Mouse (Mus musculus): Measurements from ENCODE around the gene Nckap5.

Nckap5 gene

DNA sequence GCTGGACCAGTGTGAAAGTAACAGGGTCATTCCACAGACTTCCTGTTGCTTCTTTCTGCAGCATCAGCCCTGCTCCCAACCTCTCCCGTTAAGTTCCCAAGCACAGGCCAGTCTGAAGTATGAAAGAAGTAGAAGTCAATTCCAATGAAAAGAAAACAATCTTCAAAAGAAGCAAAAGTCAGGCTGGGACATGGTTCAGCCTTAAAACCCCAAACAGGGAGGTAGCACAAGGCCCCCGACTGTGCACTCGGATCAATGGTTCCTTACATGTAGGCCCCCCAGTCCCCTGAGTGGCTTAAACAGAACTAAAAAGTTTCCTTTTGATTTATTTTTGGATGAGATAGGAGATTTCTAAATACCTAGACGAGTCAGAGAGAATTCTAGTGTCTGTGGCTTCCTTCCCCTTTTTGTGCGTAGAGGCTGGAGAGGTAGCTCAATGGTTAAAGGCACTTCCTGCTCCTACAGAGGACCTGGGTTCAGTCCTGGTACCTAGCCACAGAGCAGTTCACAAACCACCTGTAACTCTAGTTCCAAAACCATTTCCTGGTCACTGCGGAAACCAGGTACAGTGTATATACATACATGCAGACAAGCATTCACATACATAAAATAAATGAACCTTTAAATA lies 260.9 kb downstream of the Nckap5 start:
- no peak for ATAC-seq (ENCODE audit: insufficient number of reproducible peaks, low FRiP score, low TSS enrichment)

DNA sequence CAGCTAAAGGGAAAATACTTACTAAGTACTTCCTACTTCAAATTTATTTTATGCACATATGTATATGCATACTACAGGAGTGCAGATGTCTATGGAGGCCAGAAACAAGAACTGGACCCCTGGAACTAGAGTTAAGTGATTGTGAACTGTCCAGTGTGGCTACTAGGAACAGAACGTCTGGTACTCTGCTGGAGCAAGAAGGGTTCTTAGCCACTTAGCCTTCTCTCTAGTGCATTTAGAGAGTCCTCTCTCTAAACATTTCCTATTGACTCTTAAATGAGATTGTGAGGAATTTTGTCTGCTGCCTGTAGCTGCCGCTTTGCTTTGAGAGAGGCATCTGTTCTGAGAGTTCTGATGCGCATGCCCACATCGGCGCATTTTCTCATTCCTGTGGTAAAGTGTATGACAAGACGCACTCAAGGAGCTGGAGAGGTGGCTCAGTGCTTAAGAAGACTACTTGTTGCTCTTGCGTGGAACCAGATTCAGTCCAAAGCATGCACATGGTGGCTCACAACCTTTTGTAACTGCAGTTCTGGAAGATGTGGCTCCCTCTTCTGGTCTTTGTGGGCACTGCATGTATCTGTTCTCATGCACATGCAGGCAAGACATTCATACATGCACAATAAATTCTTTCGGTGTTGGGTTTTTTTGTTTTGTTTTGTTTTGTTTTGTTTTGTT lies 261.9 kb downstream of the Nckap5 start:
- ATAC-seq (ENCODE audit: insufficient number of reproducible peaks, low FRiP score, low TSS enrichment): no peak

DNA sequence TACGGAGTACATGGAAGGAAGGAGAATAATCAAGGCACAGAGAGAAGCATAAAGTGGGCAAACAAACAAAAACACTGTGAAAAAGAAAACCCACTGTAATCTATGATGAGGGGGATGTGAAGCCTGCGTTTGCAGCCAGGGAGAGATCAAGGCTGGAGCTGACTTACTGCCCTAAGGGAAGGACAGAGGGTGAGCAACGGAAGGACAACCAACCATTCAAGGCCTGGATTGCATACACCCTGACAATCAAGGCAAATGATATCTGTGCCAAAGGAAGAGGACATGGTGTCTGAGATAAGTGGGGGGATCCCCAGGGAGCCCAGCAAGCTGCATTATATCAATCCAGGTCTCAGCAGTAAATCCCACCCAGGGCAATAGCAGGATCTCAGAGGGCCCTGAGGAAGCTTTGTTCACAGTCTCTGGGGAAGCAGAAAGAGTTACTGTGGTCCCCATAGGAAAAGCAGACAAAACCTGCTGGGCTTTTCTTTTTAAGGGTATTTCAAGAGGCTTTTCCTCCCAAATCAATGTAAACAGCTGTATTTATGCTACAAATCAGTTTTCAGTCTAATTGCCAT lies 265.4 kb downstream of the Nckap5 start:
- ATAC-seq (ENCODE audit: insufficient number of reproducible peaks, low FRiP score, low TSS enrichment): no peak

DNA sequence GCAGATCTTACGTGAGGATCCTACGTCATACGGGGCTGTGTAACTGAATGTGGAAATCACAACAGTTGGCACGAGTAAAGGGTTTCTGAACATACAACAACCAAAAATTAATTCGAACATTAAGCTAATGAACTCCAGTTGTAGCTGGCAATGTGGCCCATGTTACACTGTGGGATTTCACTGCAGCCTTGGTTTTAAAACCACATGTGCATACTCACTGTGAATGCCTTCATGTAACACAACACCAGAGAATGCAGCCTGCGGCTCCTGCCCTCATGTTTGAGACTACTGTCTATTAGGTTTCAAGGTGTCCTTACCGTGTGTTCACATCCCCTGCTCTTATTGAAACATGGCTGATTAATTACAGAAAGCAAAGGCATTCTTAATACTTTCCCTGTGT lies 269.7 kb downstream of the Nckap5 start:
- no peak for ATAC-seq (ENCODE audit: insufficient number of reproducible peaks, low FRiP score, low TSS enrichment)

DNA sequence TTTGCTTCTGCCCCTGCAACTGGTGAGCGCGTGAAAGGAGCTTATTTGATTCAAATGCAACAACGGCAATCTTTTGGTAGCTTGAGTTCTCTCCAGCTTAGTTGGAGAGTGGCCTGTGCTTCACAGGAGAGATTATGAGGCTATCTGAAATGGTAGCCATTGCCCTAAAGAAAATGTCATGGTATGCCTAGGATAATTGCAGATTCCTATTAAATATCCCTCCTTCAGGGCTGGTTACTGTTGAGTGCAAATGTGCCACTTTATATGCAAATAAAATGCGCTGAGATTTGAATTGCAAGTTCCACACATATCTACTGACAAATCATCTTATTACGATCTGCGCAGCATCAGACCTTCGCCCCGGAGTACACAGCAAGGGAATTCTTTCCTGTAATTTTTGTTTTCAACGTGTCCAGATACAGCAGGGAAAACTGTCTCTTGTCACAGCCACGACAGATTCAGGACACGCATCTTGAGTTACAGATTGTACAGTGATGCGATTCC lies 272.8 kb downstream of the Nckap5 start:
- no peak for ATAC-seq (ENCODE audit: insufficient number of reproducible peaks, low FRiP score, low TSS enrichment)

DNA sequence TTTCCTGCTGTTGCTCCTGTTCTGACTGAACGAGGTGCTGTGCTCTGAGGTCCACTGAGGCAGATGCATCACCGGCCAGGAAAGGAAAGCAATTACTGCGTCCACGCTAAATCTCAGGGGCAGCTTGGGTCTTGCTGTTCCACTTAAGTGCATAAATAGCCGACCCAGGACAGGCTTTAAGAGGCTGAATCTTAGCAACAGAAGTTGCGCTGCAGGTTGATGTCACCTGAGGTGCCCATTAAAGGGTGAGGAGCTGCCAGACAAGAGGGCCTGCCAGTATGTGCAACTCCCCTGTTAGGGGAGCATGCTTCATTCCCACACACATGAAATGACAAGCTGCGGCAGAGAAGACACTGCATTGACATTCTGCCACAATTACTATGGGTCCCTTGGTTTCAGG lies 282.6 kb downstream of the Nckap5 start:
- ATAC-seq (ENCODE audit: insufficient number of reproducible peaks, low FRiP score, low TSS enrichment): no peak

DNA sequence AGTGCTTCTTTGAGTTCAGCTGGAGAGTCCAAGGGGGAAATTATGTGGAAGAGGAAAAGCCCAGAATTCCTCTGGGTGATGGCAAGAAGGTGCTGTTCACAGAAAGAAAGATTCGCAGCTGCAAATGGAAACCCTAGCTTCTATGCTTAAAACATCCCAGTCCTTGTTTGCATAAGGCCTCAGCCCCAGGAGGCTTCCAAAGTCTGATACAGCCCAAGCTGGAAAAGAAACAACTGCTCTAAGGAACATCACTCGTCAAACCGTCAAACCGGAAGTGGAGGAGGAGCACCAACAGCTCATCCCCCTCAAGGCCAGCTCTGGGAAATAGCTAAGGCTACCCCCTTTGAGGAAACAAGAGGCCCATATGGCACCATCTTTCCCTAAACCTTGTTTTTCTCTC lies 286.1 kb downstream of the Nckap5 start:
- no peak for ATAC-seq (ENCODE audit: insufficient number of reproducible peaks, low FRiP score, low TSS enrichment)

DNA sequence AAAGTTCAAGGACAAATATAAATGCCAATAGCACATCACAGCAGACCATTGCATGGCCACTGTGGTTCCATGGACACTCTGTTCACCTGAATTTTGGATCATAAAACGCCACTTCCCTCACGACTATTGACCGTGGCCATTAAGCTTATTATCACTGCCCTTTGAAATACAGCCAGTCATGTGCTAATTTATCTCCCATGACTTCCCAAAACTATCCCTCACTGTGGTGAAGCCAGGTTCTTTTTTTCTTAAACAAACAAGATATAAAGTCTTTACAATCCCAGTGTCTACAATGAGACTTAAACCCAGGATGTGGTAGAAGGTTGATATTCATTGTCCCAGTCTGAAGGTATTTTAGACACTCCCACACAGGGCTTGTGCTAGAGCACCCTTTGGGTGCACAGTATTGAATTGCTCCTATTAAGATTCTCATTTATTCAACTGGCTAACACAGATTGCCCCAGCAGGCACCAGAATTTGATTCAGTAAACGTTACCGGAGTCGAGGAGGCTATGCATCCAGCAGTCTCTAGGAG lies 293.3 kb downstream of the Nckap5 start:
- no peak for ATAC-seq (ENCODE audit: insufficient number of reproducible peaks, low FRiP score, low TSS enrichment)

DNA sequence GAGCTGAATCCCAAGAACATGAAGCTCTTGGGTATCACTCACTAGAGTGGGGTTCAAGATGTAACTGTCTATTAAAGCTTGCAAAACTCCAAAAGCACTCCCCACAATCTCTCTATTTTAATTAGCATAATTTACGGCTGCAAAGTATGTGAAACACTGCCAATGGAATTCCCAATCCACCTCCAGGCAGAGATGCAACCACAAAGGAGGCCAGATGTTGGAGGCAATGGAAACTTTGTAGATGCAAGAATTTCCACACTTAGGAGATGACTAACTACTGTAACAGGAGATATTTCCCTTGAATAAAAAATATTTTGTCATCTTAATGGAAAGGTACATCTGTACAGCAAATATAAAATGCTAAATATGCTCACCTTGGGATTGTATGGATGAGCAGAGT lies 295.1 kb downstream of the Nckap5 start:
- no peak for ATAC-seq (ENCODE audit: insufficient number of reproducible peaks, low FRiP score, low TSS enrichment)

DNA sequence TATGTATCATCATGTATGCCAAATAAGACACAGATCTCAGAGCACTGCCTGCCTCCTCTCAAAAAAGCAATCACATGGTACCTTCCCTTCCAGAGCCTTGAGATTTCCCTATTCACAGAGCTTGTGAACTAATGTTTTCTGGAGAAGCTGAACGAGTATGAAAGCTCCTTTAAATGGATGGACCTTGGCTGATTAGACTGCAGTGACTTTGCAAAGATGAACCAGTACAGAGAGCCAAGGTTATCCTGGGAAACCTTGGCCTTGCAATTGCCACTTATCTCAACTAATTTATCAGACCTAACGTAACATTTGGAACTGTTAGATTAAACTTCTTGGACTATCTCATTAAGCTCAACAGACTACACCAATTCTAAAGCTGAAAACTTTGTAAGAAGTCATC lies 296.6 kb downstream of the Nckap5 start:
- ATAC-seq (ENCODE audit: insufficient number of reproducible peaks, low FRiP score, low TSS enrichment): no peak

DNA sequence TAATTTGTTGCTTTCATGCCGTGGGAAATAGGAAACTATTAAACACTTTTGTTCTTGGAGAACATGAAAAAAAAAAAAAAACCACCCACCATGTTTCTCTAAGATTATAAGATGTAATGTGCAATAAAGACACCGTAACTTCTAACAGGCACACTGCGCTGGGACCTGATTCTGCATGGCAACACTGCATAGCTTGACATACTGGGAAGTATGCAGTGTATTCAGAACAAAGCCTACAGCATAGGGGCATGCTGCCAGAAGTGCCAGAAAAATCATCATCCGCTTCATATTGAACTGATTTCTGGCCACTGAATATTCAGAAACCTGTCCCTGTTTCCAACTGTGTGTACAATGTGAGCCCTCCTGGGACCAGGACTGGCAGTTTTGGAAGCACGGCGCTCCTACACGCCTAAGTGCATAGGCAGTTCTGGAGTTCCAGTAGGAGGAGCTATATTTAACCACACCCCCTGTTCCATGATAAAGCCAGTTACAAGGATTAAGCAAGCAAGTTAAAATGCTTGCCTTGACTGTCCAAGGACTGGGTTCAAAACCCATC lies 302.5 kb downstream of the Nckap5 start:
- no peak for ATAC-seq (ENCODE audit: insufficient number of reproducible peaks, low FRiP score, low TSS enrichment)

DNA sequence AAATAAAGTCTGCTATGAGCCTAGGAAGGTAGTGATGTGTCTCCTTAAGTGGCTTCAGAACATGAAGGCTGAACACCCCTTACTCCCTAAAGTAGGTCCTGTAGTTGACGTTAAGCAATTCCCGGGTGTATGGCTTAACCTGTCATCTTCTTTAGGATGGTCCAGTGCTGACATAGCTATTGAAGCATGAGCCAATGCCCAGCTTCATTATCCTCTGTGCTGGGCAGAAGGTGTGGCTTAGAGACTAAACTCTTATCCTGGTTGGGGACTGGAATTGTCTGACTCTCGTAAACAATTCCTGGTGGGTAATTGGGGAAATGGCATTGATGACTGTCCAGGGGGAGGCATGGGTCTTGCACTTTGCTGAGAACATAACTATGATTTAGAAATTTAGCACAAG lies 312.5 kb downstream of the Nckap5 start:
- no peak for ATAC-seq (ENCODE audit: insufficient number of reproducible peaks, low FRiP score, low TSS enrichment)

DNA sequence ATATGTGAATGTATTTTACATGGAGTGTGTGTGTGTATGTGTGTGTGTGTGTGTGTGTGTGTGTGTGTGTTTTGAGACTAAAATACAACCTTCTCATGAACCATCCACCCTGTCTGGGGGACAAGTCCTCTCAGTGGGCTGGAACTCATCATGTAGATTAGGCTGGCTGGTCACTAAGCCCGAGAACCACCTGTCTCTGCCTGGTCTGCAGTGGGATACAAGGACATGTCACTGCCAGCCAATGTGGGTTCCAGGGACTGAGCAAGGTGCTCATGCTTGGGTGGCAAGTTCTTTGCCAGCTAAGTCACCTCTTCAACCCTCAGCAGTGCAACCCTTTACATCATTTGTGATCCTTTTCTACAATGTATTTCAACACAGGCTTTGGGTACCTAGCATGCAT lies 313.2 kb downstream of the Nckap5 start:
- no peak for ATAC-seq (ENCODE audit: insufficient number of reproducible peaks, low FRiP score, low TSS enrichment)

DNA sequence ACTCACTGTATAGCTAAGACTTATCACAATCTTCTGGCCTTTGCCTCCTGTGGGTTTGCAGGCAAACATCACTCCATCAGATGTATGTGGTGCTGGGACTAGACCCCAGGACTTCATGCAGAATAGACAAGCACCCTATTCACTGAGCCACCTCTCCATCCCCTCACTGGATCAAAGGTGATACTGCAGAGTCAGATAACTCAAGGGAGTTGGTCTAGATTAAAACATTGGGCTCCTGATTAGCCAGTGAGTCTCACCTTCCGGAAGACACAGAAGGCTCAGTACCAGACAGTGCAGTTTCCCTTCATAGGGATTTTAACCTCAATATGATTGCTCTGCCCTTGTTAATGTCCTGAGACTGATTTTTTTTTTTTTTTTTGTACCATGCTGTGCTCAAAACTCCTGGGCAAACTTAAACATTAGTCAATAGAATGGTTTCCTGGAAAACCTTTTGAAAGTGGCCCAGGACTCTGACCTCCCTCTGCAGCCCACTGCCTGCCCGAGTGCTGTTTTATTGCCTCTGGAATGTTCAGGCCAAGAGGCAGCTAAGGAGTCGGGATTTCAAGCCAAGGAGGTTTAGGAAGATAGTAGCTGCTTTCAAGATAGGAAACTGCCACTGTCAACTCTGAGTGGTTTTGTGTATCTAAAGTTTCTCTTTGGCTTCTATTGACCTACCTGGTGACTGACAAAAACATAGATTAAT lies 315.4 kb downstream of the Nckap5 start:
- ATAC-seq (ENCODE audit: insufficient number of reproducible peaks, low FRiP score, low TSS enrichment): no peak

DNA sequence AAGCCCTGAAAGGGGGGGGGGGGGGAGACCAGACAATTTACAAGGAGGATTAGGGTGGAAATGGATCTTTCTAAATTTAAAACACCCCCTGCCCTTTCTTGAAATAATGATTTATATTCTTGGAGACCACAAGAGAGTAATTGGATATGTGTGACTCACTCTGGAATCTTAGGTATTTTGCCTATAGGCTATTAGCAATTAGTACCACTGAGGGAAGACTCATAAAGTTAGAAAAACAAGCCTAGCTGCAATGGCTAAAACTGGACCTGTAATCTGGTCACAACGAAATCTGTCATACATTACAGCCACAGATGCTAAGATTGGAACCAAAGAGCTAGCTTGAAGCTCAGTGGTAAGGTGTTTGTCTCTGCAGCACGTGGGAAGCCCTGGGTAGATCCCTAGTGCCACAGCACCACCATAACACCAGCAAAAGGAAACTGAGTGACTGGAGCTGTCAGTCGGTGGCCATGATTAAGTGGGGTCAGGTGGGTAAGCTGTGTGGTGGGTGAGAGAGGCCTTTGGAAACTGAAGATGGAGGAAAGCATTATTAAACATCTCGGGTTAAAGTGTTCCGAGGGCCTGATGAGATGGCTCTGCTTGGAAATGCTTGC lies 318.7 kb downstream of the Nckap5 start:
- no peak for ATAC-seq (ENCODE audit: insufficient number of reproducible peaks, low FRiP score, low TSS enrichment)

DNA sequence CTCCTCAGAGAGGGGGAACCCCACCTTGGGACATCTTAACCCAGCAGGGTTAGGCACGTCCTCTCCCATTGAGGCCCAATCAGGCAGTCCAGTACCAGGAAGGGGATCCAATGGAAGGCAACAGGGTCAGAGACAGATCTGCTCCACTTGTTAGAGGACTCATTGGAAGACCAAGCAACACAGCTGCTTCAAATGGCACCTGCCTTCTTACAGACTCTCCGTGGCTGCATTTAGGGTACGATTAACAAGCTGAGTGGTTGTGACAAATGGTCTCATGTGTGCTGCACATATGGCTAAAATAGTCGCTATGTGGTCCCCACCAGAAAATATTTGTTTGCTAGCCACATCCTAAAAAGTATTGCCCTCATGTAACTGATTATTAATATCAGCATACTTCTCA lies 325.9 kb downstream of the Nckap5 start:
- no peak for ATAC-seq (ENCODE audit: insufficient number of reproducible peaks, low FRiP score, low TSS enrichment)

DNA sequence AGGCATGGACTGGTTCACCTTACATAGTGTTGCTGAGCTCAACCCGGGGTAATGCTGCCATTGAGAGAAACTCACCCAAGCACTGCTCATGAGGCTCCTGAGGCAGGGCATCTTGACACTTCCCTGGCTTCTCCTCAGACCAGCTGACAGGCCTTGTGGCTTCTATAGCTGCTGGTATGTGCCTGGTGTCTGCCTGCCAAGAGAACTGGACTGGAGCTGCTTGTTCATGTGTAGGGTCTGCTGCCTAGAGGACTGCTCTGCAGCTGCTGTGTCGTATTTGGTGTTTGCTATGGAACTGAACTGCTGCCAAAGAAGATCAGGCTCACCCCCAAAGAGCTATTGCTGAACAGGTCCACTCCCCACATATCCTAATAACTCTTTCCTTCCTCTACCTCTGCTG lies 327.9 kb downstream of the Nckap5 start:
- ATAC-seq (ENCODE audit: insufficient number of reproducible peaks, low FRiP score, low TSS enrichment): no peak

DNA sequence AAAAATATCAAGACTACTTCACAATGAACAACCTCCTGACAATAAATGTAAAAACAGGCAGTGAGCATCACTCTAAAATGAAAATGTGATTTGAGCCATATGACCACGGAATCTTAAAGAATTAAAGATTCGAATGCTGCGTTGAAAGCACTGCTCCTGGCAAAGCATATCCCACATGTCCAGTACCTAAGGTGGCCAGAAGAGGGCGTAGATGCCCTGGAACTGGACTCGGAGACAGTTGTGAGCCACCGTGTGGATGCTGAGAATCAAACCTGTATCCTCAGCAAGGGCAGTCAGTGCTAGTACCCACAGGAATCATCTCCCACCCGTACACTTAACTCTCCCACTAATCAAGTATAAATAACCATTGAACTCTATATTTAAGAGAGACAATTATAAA lies 333.9 kb downstream of the Nckap5 start:
- ATAC-seq (ENCODE audit: insufficient number of reproducible peaks, low FRiP score, low TSS enrichment): no peak

DNA sequence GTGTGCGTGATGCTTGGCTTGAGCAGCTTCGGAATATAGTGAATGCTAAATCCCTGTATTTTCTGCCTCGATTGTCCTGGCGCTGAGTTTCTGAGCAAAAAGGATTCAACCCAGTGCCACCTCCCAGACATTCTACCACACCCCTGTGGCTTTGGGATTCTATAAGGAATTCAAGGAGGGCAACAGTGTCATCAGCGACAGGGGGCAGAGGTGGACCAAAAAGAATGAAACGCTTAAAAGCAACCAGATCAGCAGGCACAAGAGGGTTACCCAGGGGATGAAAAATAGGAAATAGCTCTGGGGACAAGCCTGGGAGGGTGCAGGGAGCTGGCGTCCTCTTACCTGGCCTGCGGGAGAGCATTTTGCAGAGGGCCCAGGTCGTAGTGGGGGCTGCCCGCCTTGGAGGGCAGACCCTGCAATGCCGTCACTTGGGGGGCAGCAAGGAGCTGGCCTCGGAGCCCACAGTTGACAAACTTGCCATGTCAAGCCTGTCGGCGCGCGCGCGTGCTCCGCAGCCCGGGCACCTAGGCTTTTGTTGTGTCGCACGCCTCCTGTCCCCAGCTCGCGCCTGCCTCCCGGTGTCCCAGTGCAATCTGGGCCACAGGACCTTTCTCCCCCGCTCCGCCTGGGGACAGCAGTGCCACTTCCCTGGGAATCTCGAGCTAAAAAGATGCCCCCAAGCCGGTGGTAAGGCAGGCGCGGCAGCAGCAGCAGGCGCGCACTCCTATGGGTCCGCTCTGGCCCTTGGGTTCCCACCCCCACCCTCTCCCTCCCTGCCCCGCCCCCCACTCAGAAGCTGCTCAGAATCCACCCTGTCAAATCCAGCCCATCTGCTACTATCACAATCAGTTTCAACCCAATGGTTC lies 338.2 kb downstream of the Nckap5 start:
- no peak for ATAC-seq (ENCODE audit: insufficient number of reproducible peaks, low FRiP score, low TSS enrichment)

Data from cerebellum, adult (tissue).